ENCODE assay signal across 24 mouse cellular contexts in genomic region chr4:100726496-100726895, GRCm38 (mm10). TPM values are rescaled to one million over a fixed set of nuclear protein-coding genes. Genes with fewer than 3 reads are reported as not detected.
DNase-seq lines count a peak whose midpoint lies in the region; ATAC-seq lines count a peak whose summit lies in the region.
"Had no signal": no experiment of that assay in that cellular context is flagged by ENCODE, and none has a peak within 500 bp of the region (broad histone marks: within the 10 kb centered on the region; RNA-seq: fewer than 3 reads in every experiment).

No protein-coding gene starts in this region.

- peaks cover 18% of the 10 kb centered on the region for H3K4me1 ChIP-seq in midbrain, embryonic 13.5 days (replicated peaks)
- H3K4me1 ChIP-seq: heart, embryonic 15.5 days; liver, embryonic 15.5 days had no signal

- no peaks in the 10 kb centered on the region for H3K27me3 ChIP-seq in midbrain, embryonic 13.5 days
- H3K27me3 ChIP-seq: embryonic facial prominence, embryonic 15.5 days; forebrain, embryonic 13.5 days; heart, embryonic 15.5 days; limb, embryonic 12.5 days; liver, embryonic 15.5 days; Patski had no signal

- H3K36me3 ChIP-seq in midbrain, embryonic 13.5 days = no peaks in the 10 kb centered on the region
- H3K36me3 ChIP-seq: embryonic facial prominence, embryonic 15.5 days; heart, embryonic 15.5 days; limb, embryonic 12.5 days; liver, embryonic 15.5 days had no signal

- peak; percentile 72; the same call in 1 of the 2 replicates for ATAC-seq in midbrain, embryonic 13.5 days
- ATAC-seq: forebrain, embryonic 13.5 days; intestine, embryonic 16.5 days; Patski had no signal

- H3K9me3 ChIP-seq in midbrain, embryonic 13.5 days = no peaks in the 10 kb centered on the region
- H3K9me3 ChIP-seq: embryonic facial prominence, embryonic 15.5 days; forebrain, embryonic 13.5 days; heart, embryonic 15.5 days; limb, embryonic 12.5 days; liver, embryonic 15.5 days had no signal

- H3K4me3 ChIP-seq in midbrain, embryonic 13.5 days (replicated peaks) = no peak overlapping the region
- H3K4me3 ChIP-seq: embryonic facial prominence, embryonic 15.5 days; forebrain, embryonic 13.5 days; heart, embryonic 15.5 days; limb, embryonic 12.5 days; liver, embryonic 15.5 days had no signal

- peak; percentile 44 for DNase-seq in heart, adult 11 months
- DNase-seq in heart, adult 8-10 months (ENCODE audit: low spot score) = no peak
- peak; percentile 15 for DNase-seq in brain, adult 2 months (ENCODE audit: low read depth, low spot score)
- DNase-seq in gonadal fat pad, adult 2 months (ENCODE audit: low read depth) = peak; percentile 52
- DNase-seq in yolk sac, embryonic 10.5 days (ENCODE audit: low spot score) = no peak
- no peak for DNase-seq in thymus, adult 18-20 months
- no peak for DNase-seq in kidney, adult 18-20 months
- DNase-seq: adrenal gland, postnatal 10 days; cerebellum, adult 11-12 months; cerebellum, postnatal 10 days; gastrocnemius, postnatal 25 days; kidney, adult 9 months; kidney, postnatal 10 days; lung, embryonic 14.5 days; right cerebral cortex, postnatal 14 days; thymus, postnatal 25 days had no signal

- WGBS in midbrain, embryonic 13.5 days = 22% methylated on average over 6 of the region's 6 CpGs

- peak overlapping the region; percentile 53; the same call in 1 of the 2 replicates for H3K27ac ChIP-seq in midbrain, embryonic 13.5 days
- H3K27ac ChIP-seq: embryonic facial prominence, embryonic 15.5 days; forebrain, embryonic 13.5 days; heart, embryonic 15.5 days; limb, embryonic 12.5 days; liver, embryonic 15.5 days had no signal

- no peak overlapping the region for H3K9ac ChIP-seq in midbrain, embryonic 13.5 days (replicated peaks)
- H3K9ac ChIP-seq: embryonic facial prominence, embryonic 15.5 days; forebrain, embryonic 13.5 days; heart, embryonic 15.5 days; limb, embryonic 12.5 days; liver, embryonic 15.5 days; lung, embryonic 14.5 days had no signal

- H3K4me2 ChIP-seq in midbrain, embryonic 13.5 days (replicated peaks) = no peak overlapping the region; the same call in 1 of the 2 replicates
- H3K4me2 ChIP-seq: embryonic facial prominence, embryonic 15.5 days; forebrain, embryonic 13.5 days; heart, embryonic 15.5 days; limb, embryonic 12.5 days; liver, embryonic 15.5 days; lung, embryonic 14.5 days had no signal

RNA-seq across cellular contexts. Expression of gene Cachd1, which starts 50.0 kb away (rescaled TPM):
- total RNA-seq in heart, adult 8-10 months (2022) = 1 to 10 TPM; 2.6 to 3.6 (median 2.9) TPM
- polyA plus RNA-seq in gonadal fat pad, adult 2 months (2012; rRNA removed) = 81.0 and 97.7 TPM in 2 replicates
- 30.0 and 38.9 TPM in 2 replicates for polyA plus RNA-seq in midbrain, embryonic 13.5 days (2015; fragmentation: Nextera tagmentation; extraction: Ambion mirVana)

Comparison
In these comparisons a context has a peak if more than half of its experiments do, and no peak if none do; other contexts are left out.
1. DNase-seq: peak in heart, adult 11 months (single experiment), brain, adult 2 months (single experiment) and gonadal fat pad, adult 2 months (single experiment); none in heart, adult 8-10 months (single experiment), yolk sac, embryonic 10.5 days (single experiment), thymus, adult 18-20 months (0 of 2) and kidney, adult 18-20 months (single experiment).